Mouse (Mus musculus) mouse embryonic stem cell (cell line): ENCODE results near the gene Plac8.

Source experiments
- in situ Hi-C, 2 experiments: fragments of 300-500 bp; cut with MboI; formaldehyde crosslinking; loops; 1 replicate in 1 of 2; 3 replicates in 1 of 2; pipeline ENCODE4 v1.14.3; 2019 to 2020; ENCODE audit warnings: low sequenced_read_pairs in 2 of 2, low pct_unique_long_range_greater_than_20kb in 1 of 2, mixed read lengths in 1 of 2; ENCODE audit not compliant: unreplicated experiment in 1 of 2

Plac8 gene

DNA sequence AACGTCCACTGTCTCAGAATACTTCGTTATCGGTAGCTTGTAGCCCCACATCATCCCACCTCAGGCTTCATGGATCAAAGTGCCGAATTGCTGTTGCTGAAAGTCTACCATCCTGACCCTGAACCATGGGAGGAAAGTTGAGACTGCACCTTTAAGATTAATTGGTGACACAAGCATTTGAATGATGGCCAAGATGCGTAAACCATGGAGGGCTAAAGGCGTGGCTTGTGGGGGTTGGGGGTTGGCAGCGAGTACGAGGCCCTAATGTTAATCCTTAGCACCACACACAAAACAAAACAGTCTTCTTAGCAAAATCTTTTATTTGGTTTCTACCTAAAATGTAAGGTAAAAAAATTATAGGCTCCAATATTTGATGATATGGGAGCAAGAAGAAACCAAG lies 18.6 kb downstream of the Plac8 start:
- in situ Hi-C loops = loop anchor here in 1 of 2 experiments (10.0 kb wide), 1 partner anchor 111 kb away; no protein-coding TSS in a partner anchor

DNA sequence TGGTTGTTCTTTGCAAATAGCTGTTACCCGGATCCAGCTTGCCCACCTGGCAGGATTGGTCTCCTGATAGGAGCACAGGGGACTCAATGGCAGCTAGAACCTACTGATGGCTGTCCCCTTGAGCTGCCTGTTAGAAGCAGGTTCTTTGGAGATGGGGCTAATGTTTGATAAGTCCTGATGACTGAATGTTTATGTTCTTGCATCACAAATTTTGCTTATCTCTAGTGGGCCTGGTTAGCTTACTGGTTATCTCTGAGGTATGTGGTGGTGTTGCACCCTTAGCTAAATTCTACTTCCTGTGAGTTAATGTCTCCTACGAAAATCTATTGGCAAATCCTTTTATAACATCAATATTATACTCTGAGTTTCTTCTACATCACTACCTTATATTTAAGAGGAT lies 20.1 kb downstream of the Plac8 start:
- in situ Hi-C loops = loop anchor here in 1 of 2 experiments (10.0 kb wide), 1 partner anchor 113 kb away; no protein-coding TSS in a partner anchor

DNA sequence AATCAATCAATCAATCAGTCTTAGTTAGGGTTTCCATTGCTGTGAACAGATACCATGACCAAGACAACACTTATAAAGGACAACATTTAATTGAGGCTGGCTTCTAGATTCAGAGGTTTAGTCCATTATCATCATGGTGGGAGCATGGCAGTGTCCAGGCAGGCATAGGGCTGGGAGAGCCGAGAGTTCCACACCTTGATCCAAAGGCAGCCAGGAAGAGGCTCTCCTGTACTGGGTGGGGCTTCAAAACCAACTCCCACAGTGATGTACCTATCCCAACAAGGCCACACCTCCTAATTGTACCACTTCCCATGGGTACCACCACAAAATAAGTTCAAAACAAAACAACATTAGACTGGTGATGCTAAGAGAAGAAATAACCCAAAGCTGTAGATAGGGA lies 21.9 kb downstream of the Plac8 start:
- in situ Hi-C loops = loop anchor here in 1 of 2 experiments (10.0 kb wide), 1 partner anchor 115 kb away; no protein-coding TSS in a partner anchor

DNA sequence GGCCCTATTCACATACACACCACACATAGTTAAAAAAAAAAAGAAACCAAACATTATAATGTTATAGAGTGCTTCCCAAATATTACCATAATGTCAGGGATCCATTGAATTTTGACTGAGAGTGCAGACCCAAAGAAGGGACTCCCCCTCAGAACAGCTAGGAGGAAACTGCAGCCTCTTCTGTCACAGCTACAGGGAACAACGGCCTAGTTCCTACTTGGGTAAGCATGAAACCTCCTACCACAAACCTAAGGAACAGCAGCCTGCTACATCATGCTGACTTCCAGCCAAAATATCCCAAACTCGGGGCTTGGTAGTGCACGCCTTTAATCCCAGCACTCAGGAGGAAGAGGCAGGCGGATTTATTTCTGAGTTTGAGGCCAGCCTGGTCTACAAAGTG lies 22.7 kb downstream of the Plac8 start:
- in situ Hi-C loops = no loop called here

DNA sequence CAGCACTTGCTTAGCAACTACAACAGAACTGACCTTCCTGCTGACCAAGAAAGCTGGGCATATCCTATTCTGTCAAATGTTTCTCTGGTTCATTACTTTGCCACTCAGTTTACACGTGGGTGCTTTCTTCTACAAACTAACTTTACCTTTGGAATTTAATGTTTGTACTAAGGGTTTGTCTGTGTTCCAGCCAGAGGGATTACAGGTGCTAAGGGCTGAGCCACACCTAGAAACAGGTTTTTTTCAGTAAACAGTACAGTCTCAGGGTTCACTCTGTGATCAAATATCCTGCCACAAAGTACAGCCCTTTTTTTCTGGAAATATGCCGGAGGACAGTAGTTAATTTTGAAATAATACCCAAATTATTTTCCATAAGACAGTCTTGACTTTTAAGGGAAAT lies 23.8 kb downstream of the Plac8 start:
- in situ Hi-C loops = no loop called here

DNA sequence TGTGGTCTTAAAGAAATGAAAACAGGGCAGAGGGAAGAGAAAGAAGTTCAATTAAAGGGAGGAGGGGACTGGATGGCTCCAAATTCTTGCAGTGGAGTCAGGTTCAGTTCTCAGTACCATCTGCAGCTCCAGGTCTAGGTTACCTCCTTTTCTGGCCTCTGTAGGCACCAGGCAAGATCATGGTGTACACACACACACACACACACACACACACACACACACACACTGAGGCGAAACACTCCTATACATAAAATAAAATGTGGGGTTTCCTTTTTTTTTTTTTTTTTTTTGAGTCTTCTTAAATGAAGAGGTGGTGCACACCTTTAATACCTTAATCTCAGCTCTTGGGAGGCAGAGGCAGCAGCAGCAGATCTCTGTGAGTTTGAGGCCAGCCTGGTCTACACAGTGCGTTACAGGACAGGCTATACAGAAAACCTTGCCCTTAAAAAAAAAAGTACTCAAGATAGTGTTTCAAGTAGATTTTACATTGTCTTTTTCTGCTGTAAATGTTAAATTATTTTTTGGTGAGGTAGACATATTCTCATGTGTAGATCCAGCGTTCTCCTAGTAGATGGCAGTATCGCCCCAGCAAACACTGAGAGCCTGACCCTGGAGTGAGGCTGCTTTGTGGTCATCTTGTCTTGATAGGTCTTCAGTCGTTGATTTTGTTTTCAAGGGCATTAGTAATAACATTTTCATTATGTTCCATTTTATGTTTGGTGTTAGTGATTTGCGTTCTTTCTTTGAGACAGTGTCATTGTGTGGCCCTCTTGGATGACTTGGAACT lies 25.6 kb downstream of the Plac8 start:
- in situ Hi-C loops = no loop called here

DNA sequence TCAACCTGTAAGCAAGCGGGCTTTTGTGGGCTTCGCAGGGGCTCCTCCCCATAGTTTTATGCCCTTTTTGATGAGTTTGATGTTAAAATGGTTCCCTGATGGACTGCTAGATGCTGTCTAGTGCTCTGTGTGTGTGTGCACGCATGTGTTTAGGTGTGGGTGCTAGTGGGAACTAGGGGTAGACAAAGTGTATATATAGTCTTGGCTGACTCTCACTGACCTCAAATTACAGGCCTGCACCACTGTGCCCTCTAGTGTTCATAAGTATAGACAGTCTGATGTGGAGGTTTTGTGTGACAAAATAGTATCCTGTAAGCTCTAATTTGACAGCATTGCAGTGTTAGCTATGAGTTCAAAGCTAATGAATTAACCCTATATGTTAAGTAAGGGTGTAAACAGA lies 35.4 kb downstream of the Plac8 start:
- in situ Hi-C loops = no loop called here

DNA sequence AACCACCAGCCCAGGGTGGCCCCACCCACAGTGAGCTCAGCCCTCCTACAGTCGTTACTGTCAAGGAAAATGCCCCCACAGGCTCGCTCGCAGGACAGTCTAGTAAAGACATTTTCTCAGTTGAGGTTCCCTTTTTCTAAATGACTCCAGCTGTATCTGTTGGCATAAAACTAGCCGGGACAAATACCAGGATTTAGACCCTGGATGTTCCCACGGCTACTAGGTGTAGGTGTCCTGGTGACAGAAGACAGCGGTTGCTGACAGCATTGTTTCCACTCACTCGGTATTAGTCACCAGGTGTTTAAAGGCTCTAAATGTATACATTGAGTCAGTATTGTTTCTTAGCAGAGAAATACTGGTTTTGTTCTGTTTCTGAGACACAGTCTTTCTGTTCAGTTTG lies 36.2 kb downstream of the Plac8 start:
- in situ Hi-C loops = no loop called here

DNA sequence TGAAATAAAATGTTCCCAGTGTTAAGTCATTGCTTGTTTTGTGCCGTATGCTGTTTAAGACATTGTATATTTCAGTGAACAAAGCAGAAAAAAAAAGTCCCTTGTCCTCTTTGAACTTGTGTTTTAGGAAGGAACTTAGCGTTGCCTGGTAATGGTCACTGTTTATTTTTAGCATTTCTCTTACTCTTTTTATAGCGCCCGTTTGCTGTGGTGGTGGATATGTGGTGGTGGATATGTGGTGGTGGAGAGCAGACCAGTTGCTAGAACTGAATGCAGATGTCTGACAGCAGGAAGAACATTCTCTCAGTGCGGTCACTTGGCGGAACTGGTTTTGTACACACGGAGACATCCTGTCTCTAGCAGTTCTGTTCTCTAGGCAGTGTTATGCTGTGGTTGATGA lies 45.9 kb downstream of the Plac8 start:
- in situ Hi-C loops = no loop called here

DNA sequence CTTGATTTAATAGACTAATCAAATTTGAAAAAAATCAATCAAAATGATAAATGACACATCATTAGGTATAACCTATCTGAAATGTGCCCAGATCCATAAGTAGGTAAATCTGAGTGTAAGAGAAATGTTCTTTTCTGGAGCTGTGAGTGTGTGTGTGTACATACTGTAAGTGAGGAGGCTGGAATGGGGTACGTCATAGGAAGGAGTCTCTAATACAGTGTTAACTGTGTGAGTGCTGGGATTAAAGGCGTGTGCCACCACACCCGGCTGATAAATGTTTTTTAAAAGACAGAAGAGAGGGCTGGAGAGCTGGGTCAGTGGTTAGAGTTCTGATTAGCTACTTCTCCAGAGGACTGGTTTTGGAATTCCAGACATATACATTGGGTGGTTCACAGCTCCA lies 46.4 kb downstream of the Plac8 start:
- in situ Hi-C loops = no loop called here

DNA sequence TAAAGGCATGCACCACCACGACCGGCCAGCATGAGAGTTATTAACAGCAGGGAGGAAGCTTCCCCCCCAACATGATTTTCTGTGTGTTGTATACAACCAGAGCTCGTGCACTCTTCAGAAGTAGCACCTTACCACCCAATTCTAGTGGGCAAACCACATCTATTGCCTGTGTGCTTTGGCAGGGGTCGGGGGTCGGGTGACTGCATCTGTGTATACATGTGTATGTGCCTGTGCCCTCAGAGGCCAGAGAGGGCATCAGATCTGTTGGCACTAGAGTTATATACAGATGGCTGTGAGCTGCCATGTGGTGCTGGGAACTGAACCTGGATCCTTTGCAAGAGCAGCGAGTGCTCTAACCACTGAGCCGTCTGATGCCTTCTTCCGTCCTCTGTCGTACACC lies 47.1 kb downstream of the Plac8 start:
- in situ Hi-C loops = no loop called here

DNA sequence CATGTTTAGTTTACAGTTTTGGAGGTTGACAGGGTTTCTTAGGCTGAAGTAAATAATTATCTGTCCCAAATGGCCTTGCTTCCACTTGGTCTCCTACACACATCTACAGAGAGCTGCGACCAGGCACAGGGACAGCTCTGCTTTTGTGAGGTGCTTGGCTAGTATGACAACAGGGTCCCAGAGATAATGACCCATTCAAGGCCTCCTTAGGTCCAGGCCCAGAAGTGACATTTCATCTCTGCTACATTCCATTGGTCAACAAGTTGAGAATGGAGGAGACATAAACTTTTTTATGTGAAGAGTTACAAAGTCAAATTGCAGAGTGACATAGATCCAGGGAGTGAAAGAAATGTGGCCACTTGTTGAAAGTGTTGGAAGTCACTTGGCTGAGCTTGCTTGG lies 48.7 kb downstream of the Plac8 start:
- in situ Hi-C loops = no loop called here

DNA sequence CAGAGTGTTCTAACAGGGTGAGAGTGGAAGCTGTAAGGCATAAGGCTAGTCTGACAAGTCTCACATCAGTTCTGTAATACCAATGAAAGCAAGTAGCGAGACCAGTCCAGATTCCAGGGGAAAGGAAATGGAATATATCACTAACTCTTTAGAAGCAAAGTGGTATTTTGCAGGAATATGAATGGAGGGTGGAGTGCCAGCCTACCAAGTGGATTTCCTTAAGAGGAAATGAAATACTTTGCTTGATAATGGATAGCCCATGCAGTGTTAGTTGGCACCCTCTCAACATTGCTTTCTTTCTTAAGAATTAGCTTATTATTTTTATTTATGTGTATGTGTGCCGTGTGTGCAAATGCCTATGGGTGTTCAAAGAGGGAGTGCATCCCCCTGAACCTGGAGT lies 51.8 kb downstream of the Plac8 start:
- in situ Hi-C loops = no loop called here

DNA sequence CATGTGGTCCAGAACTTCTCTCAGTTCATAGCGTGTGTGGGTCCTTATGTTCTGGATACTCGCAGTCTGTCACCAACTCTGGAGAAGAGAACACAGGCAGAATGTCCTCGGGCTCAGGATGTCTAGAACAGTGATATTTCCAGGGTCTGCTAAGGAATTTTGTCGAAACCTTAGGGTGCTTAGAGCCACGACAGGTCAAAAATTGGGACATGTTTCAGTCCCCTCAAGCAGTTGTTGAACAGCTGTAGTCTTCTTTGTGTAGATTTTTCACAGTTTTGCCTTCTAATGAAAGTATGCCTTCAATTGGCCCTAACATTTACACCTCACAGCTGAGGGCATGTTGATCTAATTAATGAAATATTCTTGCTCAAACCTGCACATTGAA lies 53.0 kb downstream of the Plac8 start:
- in situ Hi-C loops = no loop called here

DNA sequence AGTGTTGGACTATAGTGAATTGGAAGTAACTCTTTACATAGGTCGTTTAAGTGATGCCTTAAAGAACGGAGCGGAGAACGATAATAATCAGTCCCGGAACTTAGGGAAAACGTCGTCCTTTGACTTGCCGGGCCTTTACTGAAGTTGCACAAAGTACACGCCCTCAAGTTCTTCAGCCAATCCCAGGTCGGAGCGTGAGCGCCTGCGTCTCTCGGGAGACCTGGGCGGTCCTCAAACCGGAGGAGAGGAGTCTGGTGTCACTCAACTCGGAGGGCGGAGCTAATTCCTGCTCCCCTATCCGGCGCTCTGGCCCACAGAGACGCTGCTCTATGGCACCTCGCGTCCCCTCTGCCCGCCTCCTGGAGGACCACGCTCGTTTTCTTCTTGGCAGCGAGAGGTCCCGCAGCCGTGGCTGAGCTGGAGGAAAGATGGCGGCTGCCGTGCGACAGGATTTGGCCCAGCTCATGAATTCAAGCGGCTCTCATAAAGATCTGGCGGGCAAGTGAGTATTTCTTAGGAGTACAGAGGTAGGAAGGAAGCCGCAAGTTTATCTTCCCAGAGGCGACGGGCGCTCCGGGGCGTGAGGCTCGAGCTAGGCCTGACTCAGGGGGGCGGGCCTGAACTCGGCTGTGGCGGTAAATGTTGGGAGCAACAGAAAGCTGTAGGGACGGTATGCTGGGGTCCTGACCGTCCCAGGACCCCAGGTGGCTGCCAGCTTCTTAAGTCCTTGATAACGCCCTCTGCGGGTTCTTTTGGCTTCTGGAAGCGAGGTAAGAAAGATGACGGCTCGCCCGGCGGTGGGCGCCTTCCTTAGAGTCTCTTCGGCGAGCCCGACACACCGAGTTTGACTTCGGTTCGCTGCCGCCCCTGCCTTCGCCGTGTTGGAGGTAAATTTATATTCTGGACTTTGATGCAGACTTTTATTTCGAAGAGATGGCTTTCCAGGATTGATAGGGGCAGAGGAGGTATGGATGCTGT lies 53.7 kb downstream of the Plac8 start, which contains the start of gene Cops4:
Gene Cops4, plus strand, starts transcription at position 261 of the 978 bp plus-strand sequence.
- in situ Hi-C loops = no loop called here

DNA sequence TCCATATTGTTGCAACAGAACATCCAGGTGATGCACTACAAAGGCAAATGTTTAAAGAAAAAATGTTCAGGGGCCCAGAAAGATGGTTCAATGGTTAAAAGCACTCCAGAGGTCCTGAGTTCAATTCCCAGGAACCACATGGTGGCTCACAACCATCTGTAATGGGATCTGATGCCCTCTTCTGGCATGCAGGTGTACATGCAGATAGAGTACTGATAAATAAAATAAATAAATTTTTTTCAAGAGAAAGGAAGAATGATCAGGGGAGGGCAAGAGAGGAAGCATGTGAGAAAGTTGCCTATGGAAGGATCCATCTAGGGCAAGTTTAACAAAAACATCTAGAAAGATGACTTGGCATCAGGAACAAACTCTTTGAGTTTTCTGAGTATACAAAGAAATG lies 59.5 kb downstream of the Plac8 start:
- in situ Hi-C loops = no loop called here

DNA sequence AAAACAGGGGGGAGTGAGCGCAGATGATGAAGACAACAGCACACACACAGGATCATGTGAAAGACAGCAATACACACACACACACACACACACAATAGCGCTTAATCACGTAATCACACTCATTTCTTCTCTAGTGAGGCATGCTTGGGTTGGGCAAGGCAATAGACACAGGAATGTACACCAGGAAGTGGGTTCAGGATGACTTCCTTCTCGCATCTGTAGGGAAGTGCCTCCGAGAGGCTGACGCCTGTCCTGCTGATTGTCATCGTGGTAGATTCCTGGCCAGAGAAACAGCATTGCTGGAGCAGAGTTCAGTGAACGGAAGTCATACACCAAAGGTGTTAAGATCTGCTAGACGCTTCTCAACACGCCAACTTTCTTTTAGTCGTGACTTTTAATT lies 62.8 kb downstream of the Plac8 start:
- in situ Hi-C loops = no loop called here
